Mouse (Mus musculus) ES-E14 (cell line): ENCODE data around the gene Pde4dip. TPM values are rescaled to one million over a fixed set of nuclear protein-coding genes. Genes with fewer than 3 reads are reported as not detected.

Experiments
- DNase-seq: peaks from one replicate; pipeline ENCODE4 v3.0.0-alpha.2; 2013; ENCODE audit warnings: low read depth, low spot score
- H3K27ac ChIP-seq: 2 replicates; pipeline ENCODE4 v1.5.1; 2012; ENCODE audit warnings: low read depth, mild to moderate bottlenecking, low read length, moderate library complexity, mixed read lengths; ENCODE audit not compliant: poor library complexity, insufficient read depth, severe bottlenecking
- H3K36me3 ChIP-seq: 2 replicates; pipeline ENCODE4 v1.6.1; 2012; ENCODE audit warnings: mild to moderate bottlenecking, low read length, moderate library complexity, mixed read lengths; ENCODE audit not compliant: control insufficient read depth, poor library complexity, insufficient read depth, severe bottlenecking
- H3K4me1 ChIP-seq, 2 experiments: fragments of 150-350 bp in 1 of 2; sonication (generic) in 1 of 2; 2 replicates each; pipeline ENCODE4 v1.6.1; 2012; ENCODE audit warnings: low read length in 2 of 2, mild to moderate bottlenecking in 1 of 2, mixed read lengths in 1 of 2; ENCODE audit not compliant: control insufficient read depth in 2 of 2, insufficient read depth in 2 of 2, poor library complexity in 1 of 2
- H3K4me3 ChIP-seq, 2 experiments: fragments of 150-350 bp in 1 of 2; sonication (generic) in 1 of 2; 2 replicates each; pipeline ENCODE4 v1.5.1; 2012; ENCODE audit warnings: low read length in 2 of 2, low read depth in 1 of 2, mild to moderate bottlenecking in 1 of 2, mixed read lengths in 1 of 2; ENCODE audit not compliant: insufficient read depth in 1 of 2, poor library complexity in 1 of 2, severe bottlenecking in 1 of 2
- H3K9ac ChIP-seq: 2 replicates; pipeline ENCODE4 v1.6.1; 2012; ENCODE audit warnings: low read depth, mild to moderate bottlenecking, low read length, mixed read lengths; ENCODE audit not compliant: poor library complexity, insufficient read depth, severe bottlenecking
- H3K9me3 ChIP-seq: fragments of 150-350 bp; sonication (generic); 2 replicates; pipeline ENCODE4 v1.6.1; 2012; ENCODE audit warnings: low read depth, mild to moderate bottlenecking, low read length; ENCODE audit not compliant: control insufficient read depth, insufficient read depth
- CHD2 ChIP-seq: IDR thresholded peaks from 2 replicates; pipeline ENCODE4 v1.6.1; 2014; ENCODE audit warnings: mild to moderate bottlenecking, low read depth, low read length, inconsistent platforms
- HCFC1 ChIP-seq: IDR thresholded peaks from 2 replicates; pipeline ENCODE4 v1.6.1; 2012; ENCODE audit warnings: low read length, inconsistent platforms, borderline replicate concordance; ENCODE audit not compliant: insufficient read depth
- MAFK ChIP-seq: IDR thresholded peaks from 2 replicates; pipeline ENCODE4 v1.6.1; 2014; ENCODE audit warnings: mild to moderate bottlenecking, low read depth, low read length, inconsistent platforms; ENCODE audit not compliant: insufficient read depth
- ZC3H11A ChIP-seq: IDR thresholded peaks from 2 replicates; pipeline ENCODE4 v1.6.1; 2012; ENCODE audit warnings: low read depth, mild to moderate bottlenecking, inconsistent platforms, low read length, borderline replicate concordance
- ZNF384 ChIP-seq: IDR thresholded peaks from 2 replicates; pipeline ENCODE4 v1.6.1; 2012; ENCODE audit warnings: low read depth, low read length, inconsistent platforms
- in situ Hi-C, 2 experiments: fragments of 600-800 bp; cut with MboI; formaldehyde crosslinking; loops; one replicate each; pipeline ENCODE4 v1.15.1; 2025; ENCODE audit warnings: low sequenced_read_pairs in 2 of 2, inconsistent platforms in 1 of 2; ENCODE audit not compliant: unreplicated experiment in 2 of 2
- total RNA-seq: library from RNA; depleted of rRNA; stranded (reverse); fragments of 300-350 nt; gene quantifications from 2 replicates; pipeline ENCODE4 v1.2.3, GENCODE M21; 2012

Gene Pde4dip
- total RNA-seq, 1 experiment = 12.0 TPM

- H3K36me3 ChIP-seq = no peaks in the 10 kb centered on the region
- H3K4me1 ChIP-seq = no peaks in the 10 kb centered on the region
- no peak overlapping the region for H3K9ac ChIP-seq
- H3K9me3 ChIP-seq = no peaks in the 10 kb centered on the region
- DNase-seq = no peak
- no peak overlapping the region for H3K4me3 ChIP-seq
- in situ Hi-C loops = no loop called here
- no peak for TF ChIP-seq ZNF384
- TF ChIP-seq CHD2 = no peak
- no peak overlapping the region for H3K27ac ChIP-seq
These were observed 57.9 kb downstream of the Pde4dip start for GRCm38 (mm10) chr3:97830622-97831021.

- Histone ChIP-seq H3K4me1 (peaks cover 0 to 2% of the 10 kb centered on the region in 2 experiments; a peak in 1 of 4 replicates), H3K9ac (no peak overlapping the region), H3K4me3 (no peak overlapping the region), H3K27ac (no peak overlapping the region), H3K36me3 (no peaks in the 10 kb centered on the region), H3K9me3 (no peaks in the 10 kb centered on the region)
- DNase-seq = no peak
- TF ChIP-seq ZC3H11A = no peak
- no peak for TF ChIP-seq HCFC1
- TF ChIP-seq ZNF384 = no peak
- no peak for TF ChIP-seq CHD2
- TF ChIP-seq MAFK = no peak
- in situ Hi-C loops = no loop called here
These were observed 58.4 kb downstream of the Pde4dip start for GRCm38 (mm10) chr3:97830122-97830521.

- no peak overlapping the region for H3K4me3 ChIP-seq
- in situ Hi-C loops = no loop called here
- no peak overlapping the region for H3K27ac ChIP-seq
- DNase-seq = no peak
- H3K9ac ChIP-seq = no peak overlapping the region
- no peaks in the 10 kb centered on the region for H3K9me3 ChIP-seq
- no peak for TF ChIP-seq CHD2
- no peak for TF ChIP-seq HCFC1
- no peak for TF ChIP-seq MAFK
- no peak for TF ChIP-seq ZC3H11A
- TF ChIP-seq ZNF384 = no peak
- H3K4me1 ChIP-seq = peaks cover 0 to 7% of the 10 kb centered on the region in 2 experiments; a peak in 1 of 4 replicates
- H3K36me3 ChIP-seq = no peaks in the 10 kb centered on the region
These were observed 60.2 kb downstream of the Pde4dip start for GRCm38 (mm10) chr3:97828286-97828685.

GRCm38 (mm10) chr3:97825246-97825645, 63.3 kb downstream of the Pde4dip start:
- TF ChIP-seq HCFC1 (no peak), ZNF384 (no peak), CHD2 (no peak), ZC3H11A (no peak), MAFK (no peak)
- Histone ChIP-seq H3K9ac (no peak overlapping the region), H3K4me3 (no peak overlapping the region), H3K4me1 (peaks cover 0 to 7% of the 10 kb centered on the region in 2 experiments; a peak in 1 of 4 replicates), H3K36me3 (no peaks in the 10 kb centered on the region), H3K27ac (no peak overlapping the region), H3K9me3 (no peaks in the 10 kb centered on the region)
- no peak for DNase-seq
- in situ Hi-C loops = no loop called here

GRCm38 (mm10) chr3:97824744-97825143, 63.8 kb downstream of the Pde4dip start:
- Histone ChIP-seq H3K9ac (no peak overlapping the region), H3K36me3 (no peaks in the 10 kb centered on the region), H3K4me1 (peaks cover 0 to 7% of the 10 kb centered on the region in 2 experiments; a peak in 1 of 4 replicates), H3K27ac (no peak overlapping the region), H3K9me3 (no peaks in the 10 kb centered on the region), H3K4me3 (no peak overlapping the region; a peak in 1 of 4 replicates)
- TF ChIP-seq ZC3H11A (no peak), HCFC1 (no peak), MAFK (no peak), ZNF384 (no peak), CHD2 (no peak)
- in situ Hi-C loops = no loop called here
- DNase-seq = no peak
